Mouse (Mus musculus): ENCODE results near the gene Syne4. TPM values are rescaled to one million over a fixed set of nuclear protein-coding genes. Genes with fewer than 3 reads are reported as not detected.

The Syne4 gene
- total RNA-seq, 2 experiments from 2014 or later, result 17.6 to 22.3 TPM

DNA sequence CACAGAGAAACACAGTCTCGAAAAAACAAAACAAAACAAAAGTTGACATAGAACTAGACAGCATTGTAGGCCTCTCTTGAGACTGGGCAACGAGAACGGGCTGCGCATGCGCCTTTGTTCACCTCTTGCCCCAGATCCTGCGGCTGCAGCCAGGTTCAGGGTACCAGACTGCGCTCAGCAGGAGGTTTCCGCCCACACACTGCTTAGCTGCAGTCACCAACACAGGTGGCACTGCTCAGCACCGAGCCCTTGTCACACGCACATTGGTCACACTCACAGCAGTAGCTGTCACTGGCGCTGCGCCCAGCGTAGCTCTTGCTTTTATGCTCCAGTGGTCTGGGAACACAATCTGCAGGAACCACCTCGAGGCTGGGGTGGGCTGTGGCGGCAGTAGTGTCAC, 12.5 kb downstream of the Syne4 start:
- no peak for DNase-seq

DNA sequence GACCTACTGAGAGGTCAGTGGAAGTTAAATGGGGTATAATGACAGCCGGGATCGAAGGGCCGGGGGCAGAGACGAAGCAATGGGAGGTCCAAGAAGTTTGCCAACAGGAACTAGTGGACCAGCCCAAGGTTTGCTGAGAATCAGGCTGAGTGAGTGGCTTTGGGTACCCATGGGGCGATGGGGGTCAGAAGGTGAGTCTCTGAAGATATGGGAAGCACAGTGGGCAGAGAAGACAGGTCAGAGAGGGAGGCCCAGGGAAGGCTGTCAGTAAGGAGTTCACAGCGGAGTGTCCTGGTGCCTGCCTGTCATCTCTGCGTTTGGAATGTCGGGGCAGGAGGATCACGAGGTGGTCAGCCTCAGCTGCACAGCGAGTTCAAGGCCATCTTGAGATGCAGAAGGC, 13.8 kb downstream of the Syne4 start:
- DNase-seq, result no peak

DNA sequence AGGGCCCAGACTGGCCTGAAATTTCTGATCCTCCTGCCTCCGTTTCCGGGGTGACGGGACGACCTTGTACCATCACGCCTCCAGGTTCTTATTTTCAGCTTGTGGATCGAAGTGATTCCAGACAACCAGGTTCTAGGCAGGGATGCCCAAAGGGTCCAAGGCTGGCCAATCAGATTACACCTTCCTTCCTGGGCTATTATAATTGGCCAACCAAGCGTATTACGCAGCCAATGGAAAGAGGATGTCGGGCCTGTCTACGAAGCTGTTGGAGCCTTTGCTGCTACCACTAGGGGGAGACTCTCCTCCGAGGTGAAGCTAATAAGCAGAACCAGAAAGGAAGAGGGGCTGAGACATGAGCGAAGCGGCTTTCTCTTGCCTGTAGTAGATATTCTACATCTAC, 17.3 kb downstream of the Syne4 start:
- peak; percentile 83 for DNase-seq

DNA sequence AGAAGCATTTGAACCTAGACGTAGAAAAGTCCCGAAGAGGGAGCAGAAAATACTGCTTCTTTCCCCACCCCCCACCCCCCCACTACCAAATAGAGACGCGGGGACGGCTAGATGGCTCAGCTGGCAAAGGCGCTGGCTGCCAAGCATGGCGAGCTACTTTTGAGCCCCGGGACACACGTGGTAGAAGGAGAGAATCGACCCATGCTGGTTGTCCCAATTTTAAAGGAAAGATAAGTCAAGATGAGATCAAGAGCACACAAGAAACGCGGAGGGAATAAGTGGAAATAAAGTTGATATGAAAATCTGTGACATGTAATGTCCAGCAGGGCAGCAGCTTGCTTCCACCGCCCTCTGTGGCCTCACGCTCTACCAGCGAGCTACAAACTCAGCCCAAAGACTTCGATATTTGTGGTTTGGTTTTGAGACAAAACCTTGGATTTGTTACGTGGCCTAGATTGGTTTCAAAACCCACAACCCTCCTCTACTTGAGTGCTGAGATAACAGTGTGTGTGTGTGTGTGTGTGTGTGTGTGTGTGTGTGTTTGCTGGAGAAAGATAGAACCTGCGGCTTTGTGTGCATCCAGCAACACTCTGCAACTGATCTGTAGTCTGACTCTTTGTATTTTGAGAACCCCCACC, 18.1 kb downstream of the Syne4 start:
- no peak for DNase-seq

DNA sequence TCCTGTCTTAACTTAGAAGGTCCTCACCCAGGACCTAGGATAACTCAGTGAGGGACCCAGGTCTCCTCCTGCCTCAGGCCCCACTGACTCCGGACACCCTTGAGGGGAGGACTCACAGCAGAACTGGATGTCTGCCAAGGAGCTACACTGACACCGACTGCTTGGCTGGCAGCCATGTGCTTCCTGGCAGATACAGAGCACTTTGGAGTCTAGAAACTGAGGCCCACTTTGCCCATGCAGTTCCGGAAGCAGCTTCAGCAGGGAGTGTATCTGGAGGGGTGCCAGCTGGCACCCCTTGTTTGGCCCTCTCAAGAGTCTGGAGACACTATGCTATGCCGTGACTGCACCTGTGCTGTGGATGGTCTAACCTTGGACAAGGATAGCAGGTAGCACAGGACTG, 18.8 kb downstream of the Syne4 start:
- DNase-seq, result peak; percentile 87

DNA sequence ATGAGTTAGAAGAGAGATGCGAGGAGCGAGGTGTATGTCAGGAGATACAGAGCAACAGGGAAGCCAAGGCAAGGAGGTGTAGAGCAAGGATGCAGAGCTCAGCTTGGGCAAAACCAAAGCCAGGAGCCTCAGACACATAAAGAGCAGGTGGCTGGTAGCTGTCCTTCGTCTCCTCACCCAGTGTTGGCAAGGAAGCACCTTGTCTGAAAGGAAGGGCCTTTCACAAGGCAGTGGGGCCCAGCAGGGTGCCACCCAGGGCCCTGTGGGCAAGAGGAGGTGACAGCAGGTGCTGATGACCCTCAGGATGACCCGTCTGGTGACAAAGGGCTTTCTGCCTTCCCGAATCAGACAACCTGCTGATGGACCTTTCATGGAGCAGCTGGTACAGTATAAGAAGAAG, 20.0 kb downstream of the Syne4 start:
- no peak for DNase-seq

DNA sequence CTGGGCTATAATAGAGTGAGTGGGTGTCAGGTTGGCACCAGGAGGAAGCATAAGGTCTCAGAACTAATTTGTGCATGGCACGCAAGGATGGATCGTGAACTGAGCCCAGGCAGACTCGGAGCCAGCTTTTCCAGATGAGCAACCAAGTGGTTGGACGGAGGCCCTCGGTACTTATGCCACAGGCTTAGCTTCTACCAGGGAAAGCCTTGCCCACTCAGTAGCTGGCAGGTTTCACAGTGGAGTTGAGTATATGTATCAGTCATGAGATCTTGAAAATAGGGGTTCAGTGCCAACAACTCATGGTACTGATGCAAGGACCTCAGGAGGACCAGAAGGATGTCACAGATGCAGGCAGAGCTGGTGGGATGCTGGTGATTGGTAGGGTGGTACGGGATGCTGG, 21.1 kb downstream of the Syne4 start:
- DNase-seq, result no peak

DNA sequence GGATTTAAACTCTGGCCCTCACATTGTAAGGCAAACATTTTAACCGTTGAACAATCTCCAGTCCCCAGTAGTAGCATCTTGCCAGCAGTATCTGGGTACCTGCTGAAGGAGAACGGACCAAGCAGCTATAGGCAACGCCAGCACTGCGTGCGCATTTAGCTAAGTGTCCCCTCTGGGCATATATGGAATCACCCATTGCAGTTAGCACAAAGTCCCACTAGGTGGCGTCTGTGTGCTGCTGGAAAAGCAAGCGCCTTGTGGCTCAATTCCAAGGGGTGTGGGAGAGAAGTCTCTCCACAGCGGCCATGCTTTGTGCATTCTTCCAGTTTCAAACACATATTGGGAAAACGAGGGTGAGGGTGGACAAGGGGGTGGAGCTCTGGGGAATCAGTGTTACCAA, 21.8 kb downstream of the Syne4 start:
- DNase-seq, result peak; percentile 89

DNA sequence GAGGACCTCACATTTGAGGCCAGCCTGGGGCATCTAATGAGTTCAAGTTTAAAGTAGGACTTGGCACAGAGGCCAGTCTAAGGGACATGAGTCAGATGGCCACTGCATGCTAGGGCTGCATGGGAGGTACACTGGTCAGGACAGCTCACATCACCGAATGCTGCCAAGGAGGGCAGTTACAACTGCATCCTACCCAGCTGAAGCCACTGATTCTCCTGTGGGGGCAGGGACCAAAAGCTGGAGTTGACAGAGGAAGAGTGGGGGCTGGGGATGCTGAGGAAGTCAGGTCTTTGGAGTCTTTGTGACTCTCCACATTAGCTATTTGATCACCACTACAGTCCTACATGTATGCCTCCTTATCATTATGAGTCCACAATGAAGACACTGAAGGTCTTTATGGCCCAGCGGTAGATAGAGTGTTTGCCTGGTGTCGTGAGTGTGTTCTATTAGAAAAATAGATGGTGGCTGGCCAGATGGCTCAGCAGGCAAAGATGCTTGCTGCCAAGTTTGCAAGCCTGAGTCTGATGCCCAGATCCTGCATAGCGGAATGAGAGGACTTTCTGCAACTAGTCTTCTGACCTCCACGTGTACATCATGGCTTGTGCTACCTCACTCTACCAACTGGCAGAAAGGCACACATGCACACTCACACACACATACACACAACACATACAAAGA, 25.0 kb downstream of the Syne4 start:
- DNase-seq, result no peak

DNA sequence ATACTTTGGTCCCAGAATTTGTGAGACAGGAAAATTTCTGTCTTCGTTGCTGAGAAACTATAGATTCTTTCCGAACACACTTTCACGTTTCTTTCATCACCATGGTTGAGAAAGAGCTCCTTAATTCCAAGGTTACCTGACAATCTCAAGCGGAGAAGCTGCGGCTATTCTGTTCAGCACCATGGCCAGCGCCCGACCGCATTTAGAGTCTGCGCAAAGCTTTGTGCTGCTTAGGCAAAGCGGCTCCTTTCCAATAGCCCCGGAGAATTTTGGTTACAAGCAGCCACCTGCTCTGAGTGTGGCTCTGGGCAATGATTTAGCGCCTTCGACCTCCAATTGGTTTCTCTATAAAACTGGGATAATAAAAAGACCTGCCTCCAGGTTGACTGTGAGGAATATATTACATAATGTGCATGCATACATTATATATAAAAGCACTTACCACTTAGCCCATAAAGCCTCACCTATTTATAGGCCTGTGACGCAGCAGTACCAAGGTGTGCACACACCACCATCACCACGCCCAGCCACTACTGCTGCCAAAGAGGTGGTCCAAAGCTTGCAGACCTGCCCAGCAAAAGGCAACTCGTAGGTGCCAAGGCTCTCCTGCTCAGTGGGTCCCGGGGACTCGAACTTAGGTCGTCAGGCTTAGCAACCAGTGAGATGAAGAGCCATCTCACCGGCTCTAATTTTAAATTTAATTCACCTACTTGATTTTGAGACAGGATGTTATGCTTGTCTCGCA, 32.2 kb downstream of the Syne4 start:
- peak; percentile 87 for DNase-seq

DNA sequence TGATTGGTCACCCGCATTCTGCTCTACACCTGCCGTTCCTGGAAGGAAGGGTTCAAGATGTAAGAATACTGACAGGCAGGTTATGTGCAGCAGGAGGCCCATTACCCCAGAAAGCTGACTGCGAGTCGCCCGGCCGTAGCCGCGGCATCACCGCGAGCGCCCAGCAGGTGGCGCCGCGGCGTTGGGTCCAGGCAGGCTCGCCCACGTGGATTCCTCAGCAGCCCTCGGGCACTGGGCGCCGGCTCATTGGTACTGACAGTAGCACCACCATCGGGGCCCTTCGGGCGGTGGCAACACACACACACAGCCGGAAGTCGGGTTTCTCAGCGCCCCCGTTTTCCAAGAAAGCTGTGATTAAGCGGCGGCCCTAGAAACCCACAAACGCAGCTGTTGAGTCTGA, 33.2 kb downstream of the Syne4 start:
- DNase-seq, result peak; percentile 80

DNA sequence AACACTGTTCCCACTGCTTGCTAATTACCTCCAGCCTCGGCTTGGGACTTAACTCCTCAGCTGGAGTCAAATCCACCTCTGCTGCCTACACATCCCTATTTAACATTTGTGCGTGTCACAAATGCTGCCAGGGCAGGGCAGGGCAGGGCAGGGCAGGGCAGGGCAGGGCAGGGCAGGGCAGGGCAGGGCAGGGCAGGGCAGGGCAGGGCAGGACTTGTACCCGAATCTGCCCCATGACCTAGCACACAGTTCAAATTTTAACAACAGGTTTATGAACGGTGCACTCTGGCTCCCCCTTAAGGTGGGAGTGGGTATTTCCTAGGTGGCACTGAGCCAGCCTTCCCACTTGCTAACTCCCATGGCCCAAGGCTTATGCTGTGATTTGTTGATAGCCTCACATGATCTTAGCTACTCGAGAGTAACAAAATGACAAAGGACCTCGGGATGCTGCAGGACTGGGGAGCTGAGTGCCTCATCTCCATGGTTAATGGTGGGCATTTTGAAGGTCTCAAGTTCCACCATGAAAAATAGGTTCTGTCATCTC, 38.7 kb downstream of the Syne4 start:
- peak; percentile 87 for DNase-seq

DNA sequence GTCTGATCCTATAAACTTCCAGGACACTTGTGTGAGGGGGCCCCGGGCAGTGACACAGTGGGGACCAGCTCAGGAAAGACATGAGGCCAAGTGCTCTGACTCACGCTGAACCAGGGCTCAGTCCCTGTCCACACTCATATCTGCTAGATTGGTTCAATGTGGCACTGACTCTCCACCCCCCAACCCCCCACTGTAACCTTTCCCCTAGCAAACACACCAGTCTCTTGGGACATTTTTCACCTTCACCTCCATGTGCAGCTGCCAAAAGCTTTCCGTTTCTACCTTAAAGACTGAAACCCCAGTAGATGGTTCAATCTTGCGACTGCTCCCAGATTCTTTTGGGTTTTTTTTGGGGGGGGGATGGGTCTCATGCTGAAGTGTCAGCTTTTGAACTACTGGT, 39.5 kb downstream of the Syne4 start:
- DNase-seq, result no peak

DNA sequence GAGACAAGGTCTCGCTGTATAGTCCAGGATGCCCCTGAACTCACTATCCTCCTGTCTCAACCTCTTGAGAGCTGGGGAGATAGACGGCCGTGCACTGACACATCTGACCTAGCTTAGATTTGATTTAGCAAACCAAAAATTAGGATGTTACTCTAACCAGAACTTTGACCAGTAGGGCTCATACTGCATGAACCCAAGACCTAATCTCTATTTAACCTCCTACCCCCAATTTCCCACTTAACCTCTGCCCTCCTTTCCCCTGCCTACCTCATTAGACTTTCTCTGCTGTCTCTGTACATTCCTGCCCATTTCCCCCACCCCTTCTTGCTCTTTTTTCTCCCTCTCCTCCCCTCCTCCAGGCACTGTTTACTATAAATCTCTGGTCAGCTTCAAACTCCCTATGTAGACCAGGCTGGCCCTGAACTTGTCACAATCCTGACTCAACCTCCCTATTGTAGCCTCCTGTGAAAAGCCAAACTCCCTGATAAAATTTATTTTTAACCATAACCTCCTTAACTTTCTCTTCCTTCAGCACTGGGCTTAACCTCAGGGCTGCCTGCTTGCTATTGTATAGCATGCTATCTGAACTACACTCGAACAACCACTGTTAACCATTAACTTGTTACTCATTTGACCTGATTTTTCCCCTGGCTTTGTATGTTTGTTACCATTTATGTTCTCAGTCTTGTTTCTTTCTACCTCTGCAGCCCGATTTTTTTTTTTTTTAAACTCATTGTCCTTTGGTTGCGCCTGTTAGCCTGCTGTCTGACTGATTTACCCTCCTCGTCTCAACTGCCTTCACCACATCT, 44.0 kb downstream of the Syne4 start:
- no peak for DNase-seq

DNA sequence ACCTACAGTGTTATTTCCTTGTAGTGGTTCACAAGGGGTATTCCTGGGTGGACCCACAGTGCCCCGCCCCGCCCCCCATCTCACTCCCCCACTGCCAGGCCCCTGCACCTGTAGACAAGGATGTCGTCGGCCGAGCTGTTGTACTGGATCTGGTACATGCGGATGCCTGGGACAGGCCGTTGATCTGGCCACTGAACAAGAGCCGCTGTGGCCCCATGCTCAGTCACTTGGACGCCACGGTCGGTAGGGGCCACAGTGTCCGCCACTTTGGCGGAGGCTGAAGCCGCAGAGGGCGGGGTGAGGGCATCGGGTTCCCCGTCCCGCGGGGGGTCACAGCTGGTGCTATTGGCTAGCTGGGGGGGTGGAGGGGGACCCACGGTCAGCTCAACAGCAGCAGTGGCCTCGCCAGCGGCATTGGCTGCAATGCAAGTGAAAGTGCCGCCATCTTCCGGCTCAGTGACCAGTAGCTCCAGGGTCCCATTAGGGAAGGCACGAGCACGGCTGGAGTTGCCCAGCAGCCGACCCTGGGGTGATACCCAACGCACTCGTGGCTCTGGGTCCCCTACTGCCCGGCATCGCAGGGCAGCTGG, 44.8 kb downstream of the Syne4 start:
- no peak for DNase-seq

DNA sequence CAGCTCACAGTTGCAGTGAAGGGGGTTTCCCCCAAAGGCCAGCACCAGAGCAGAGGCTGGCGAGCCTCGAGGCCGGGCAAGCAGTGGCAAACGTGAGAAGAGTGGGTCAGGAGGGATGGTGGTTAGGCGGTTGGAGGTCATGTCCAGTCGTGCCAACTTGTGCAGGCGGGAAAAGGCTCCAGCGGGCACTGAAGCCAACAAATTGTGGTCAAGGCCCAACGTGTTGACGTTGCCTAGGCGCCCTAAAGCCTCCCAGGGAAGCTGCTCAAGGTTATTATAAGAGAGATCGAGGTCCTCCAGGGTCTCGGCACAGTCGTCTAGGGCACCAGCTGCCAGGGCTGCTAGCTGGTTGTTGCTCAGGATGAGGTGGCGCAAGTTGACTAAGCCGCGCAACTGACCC, 45.4 kb downstream of the Syne4 start:
- DNase-seq, result peak; percentile 65

DNA sequence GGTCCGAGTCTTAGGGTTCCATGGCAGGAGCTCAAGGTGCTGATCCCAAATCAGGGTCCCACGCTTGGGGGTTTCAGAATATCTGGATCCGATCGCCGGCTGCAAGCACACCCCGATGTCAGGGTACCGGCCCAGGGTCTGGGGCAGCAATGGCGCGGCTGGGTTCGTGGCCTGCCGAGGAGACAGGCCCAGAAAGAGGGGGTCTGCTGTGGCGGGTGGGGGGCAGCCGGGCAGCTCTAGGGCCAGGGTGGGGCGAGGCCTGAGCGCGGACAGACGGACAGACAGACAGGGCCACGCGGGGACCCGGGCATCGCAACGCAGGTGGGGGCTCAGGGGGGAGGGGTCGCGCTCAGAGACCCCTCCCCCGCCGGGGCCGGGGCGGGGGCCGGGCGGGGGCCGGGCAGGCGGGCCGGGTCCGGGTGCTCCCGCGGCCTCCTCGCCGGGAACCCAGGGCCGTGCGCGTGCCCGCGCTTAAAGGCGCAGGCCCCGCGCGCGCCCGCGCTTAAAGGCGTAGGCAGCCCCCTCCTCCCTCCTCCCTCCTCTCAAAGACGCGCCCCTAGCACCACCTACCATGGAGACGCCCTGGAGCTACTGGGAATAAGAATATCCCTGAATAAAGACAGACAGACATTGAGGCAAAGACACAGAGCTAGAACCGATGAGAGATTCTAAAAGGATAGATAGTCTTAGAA, 48.2 kb downstream of the Syne4 start, which contains the start of gene Lrfn3:
Gene Lrfn3, minus strand, starts transcription at position 121 of the 692 bp plus-strand sequence.
- peak; percentile 70 for DNase-seq

DNA sequence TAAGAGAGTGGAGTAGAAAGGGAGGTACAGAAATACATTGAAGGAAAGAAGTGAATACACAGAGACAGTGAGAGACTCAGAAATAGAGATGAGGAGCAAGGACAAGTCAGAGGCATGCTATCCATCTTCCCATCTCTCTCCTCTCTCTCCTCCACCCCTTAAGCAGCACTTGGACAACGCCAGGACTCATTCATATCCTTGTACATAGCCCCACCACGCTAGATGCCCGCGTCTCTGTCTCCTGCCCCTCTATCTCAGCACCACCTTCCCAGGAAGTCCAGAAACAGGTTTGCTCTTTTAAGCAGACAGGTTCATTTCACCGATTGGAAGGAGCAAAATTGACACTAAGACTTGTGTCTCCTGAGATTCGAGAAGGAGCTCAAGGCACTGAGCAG, 48.7 kb downstream of the Syne4 start:
- DNase-seq, result no peak

DNA sequence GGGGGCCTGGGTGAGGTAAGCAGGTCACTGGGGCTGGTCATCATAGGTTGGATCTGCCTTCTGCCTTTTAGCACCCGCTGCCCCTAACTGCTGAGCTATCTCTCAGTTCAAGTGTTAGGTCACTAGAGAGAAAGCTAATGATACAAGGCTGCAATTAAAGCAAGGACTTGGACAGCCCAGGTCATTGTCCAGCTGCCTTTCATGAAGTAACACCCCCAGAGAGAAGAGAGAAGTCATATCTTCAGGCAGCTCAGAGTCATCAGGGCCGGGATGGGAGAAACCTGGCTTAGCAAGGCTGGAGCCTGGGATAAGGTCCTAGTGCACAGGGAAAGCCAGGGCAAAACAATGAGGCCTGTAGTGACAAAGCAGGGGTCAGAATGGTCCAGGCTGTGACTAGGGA, 52.9 kb downstream of the Syne4 start:
- DNase-seq, result no peak

Measured in adrenal gland, postnatal 10 days (tissue).